Mouse (Mus musculus) gastrocnemius, adult 18-20 months (tissue): ENCODE measurements at regions not wholly inside any gene's neighbourhood (a gene's known extent, or its start where the extent isn't known, plus 50 kb on each side); places are given as distances from the start of the nearest gene placed in this dataset.

Experiments
- DNase-seq: peaks from one replicate; pipeline ENCODE4 v3.0.0; 2021; ENCODE audit warnings: low spot score

- no peak for DNase-seq
Measured at GRCm38 (mm10) chr11:31819964-31820363, 52.0 kb upstream of the Cpeb4 start.

- no peak for DNase-seq
Measured at GRCm38 (mm10) chr11:31821479-31822411, 50.3 kb upstream of the Cpeb4 start.
